Mouse (Mus musculus): ENCODE data around the gene Ccdc58. TPM values are rescaled to one million over a fixed set of nuclear protein-coding genes. Genes with fewer than 3 reads are reported as not detected.
"Not testable (repeated sequence)": the region's sequence is repeated elsewhere in the genome, so short reads cannot be mapped to it uniquely, and the experiment has no call there.

The Ccdc58 gene
- 47.7 and 64.5 TPM in 2 replicates for polyA plus RNA-seq (2016; fragmentation: Nextera tagmentation; extraction: Ambion mirVana)

DNA sequence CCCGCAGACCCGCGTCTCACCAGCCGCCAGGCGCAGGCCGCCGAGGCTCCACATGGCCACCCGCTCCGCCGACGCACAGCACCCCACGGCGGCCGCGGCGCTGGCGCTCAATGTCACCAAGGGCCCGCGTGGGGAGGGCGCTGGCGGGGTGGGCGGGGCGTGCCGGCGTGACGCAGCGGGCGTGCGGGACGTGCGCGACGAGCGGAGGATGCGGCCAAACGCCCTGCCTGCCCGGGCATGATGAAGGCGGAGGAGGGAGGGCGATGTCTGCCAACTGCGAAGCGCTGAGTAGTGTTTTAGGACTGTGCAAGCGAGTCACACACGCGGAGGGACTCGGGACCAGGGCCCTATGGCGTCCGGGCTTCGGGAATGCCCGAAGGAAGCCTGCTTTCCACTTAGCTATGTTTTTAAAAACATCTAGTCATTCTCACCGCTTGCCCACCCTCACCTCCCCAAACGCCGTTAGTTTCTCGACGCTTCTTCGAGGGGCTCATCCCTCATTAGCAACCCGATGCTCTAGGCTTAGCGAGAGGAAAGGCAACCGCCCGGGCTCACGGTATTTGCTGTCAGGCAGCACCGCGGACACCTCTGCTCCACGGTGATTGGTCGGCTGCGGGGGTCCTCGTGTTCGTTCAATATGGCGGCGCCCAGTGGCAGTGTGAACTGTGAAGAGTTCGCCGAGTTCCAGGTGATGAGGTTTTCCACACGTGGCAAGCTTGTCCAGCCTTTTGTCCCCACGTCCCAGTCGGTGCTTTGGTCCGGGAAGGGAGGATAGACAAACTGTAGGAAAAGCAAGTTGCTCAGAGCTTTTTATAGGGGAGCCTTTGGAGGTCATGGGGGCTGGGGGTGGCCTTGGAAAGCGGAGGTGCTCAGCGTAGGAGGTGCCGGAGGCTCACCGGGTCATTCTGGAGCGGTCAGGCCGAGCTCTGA lies at the start of gene Ccdc58, which contains the start of gene Fam162a:
TSS of gene Ccdc58 (plus strand) at position 236 of the 930 bp plus-strand sequence.
TSS of gene Fam162a (minus strand) at position 145 of the 930 bp plus-strand sequence.
- H3K4me2 ChIP-seq (replicated peaks): peak within 1 kb of the TSS; percentile 75
- no peaks in the 10 kb centered on the region for H3K9me3 ChIP-seq
- H3K27ac ChIP-seq: peak within 1 kb of the TSS; percentile 98
- peaks cover 15% of the 10 kb centered on the region for H3K4me1 ChIP-seq
- no peaks in the 10 kb centered on the region for H3K36me3 ChIP-seq
- H3K4me3 ChIP-seq: peak within 1 kb of the TSS; percentile 62
- H3K27me3 ChIP-seq (replicated peaks): no peaks in the 10 kb centered on the region
- peak; percentile 96 for ATAC-seq (ENCODE audit: low FRiP score, low read depth)
- peak within 1 kb of the TSS; percentile 71 for H3K9ac ChIP-seq
- WGBS: under 1% methylated on average over 81 of the region's 81 CpGs

DNA sequence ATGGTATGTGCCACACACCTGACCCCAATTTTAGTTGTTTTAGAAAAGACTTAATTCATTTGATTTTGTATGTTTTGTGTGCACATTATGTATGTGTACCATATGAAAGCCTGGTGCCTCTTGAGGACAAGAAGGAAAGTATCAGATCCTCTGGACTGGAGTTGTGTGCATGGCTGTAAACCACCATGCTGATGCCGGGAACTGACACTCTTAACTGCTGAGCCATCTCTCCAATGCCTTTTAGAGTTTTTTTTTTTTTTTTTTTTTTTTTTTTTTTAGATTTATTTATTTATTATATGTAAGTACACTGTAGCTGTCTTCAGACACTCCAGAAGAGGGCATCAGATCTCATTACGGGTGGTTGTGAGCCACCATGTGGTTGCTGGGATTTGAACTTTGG lies 43.4 kb upstream of the Ccdc58 start:
- H3K4me1 ChIP-seq; H3K9me3 ChIP-seq; H3K27ac ChIP-seq; H3K4me3 ChIP-seq; ATAC-seq (ENCODE audit: low FRiP score, low read depth); H3K27me3 ChIP-seq (replicated peaks); H3K9ac ChIP-seq; H3K4me2 ChIP-seq (replicated peaks): not testable (repeated sequence)
- 92% methylated on average over 1 of the region's 2 CpGs for WGBS
- peaks cover 36% of the 10 kb centered on the region for H3K36me3 ChIP-seq

DNA sequence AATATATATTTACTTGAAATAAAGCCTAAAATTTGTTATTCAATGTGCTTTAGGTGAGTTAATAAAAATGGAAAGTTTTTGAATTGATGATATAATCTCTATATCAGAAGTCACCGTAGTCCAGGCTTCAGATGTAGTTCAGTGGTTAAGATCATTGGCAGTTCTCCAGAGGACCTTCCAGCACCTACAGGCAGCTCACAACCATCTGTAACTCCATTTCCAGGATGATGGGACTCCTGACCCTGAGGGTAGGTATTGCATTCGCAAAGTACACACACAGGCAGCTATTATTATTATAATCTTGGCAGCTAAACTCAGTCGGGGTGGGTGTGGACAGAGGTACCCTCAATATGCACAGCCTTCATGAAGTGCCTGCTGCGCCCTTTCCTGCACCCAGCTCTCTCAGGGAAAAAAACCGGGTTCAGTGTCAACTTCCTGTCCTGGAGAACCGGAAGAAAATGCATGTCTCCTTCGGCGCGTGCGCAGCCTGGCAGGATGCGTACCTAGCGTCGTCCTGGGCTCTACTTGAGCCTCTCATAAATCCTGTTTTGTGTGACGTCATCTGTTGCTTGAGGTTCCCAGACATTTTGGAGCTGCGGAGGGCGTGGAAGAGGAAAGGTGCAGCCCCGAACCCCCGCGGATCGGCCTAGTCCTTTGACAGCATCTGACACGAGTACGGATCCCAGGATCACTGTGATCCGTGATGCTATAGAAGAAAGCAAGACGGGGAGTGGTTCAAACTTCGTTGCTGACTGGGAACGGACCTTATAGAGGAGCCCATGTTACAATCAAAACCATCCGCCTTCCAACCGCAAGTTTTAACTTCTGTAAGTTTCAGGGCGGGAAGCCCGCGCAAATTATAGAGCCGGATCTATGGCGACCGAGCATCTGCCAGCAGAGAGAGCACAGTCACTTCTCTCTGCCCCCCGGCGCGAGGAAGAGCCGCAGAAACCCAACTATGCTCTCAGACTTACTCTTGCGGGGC lies 30.6 kb upstream of the Ccdc58 start, which contains the start of gene Wdr5b:
TSS of gene Wdr5b (plus strand) at position 551 of the 985 bp plus-strand sequence.
- H3K27me3 ChIP-seq (replicated peaks): no peaks in the 10 kb centered on the region
- no peaks in the 10 kb centered on the region for H3K9me3 ChIP-seq
- H3K9ac ChIP-seq: peak within 1 kb of the TSS; percentile 67
- peaks cover 23% of the 10 kb centered on the region for H3K36me3 ChIP-seq
- H3K4me2 ChIP-seq (replicated peaks): peak within 1 kb of the TSS; percentile 71
- peak; percentile 95 for ATAC-seq (ENCODE audit: low FRiP score, low read depth)
- H3K27ac ChIP-seq: no peak within 1 kb of the TSS
- WGBS: 3% methylated on average over 39 of the region's 39 CpGs
- H3K4me3 ChIP-seq: peak within 1 kb of the TSS; percentile 54
- H3K4me1 ChIP-seq: peaks cover 13% of the 10 kb centered on the region

DNA sequence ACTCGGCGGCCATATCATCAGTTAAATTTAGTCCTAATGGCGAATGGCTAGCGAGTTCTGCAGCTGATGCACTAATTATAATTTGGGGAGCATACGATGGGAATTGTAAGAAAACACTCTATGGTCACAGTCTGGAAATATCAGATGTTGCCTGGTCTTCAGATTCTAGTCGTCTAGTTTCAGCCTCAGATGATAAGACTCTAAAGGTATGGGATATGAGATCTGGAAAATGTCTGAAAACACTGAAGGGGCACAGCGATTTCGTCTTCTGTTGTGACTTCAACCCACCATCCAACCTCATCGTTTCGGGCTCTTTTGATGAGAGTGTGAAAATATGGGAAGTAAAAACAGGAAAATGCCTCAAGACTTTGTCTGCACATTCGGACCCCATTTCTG lies 29.9 kb upstream of the Ccdc58 start:
- H3K27me3 ChIP-seq (replicated peaks): no peaks in the 10 kb centered on the region
- 33% methylated on average over 11 of the region's 11 CpGs for WGBS
- no peak for ATAC-seq (ENCODE audit: low FRiP score, low read depth)
- H3K36me3 ChIP-seq: peaks cover 30% of the 10 kb centered on the region
- H3K27ac ChIP-seq: no peak overlapping the region
- H3K4me2 ChIP-seq (replicated peaks): peak overlapping the region; percentile 71
- H3K9ac ChIP-seq: peak overlapping the region; percentile 67
- H3K4me3 ChIP-seq: peak overlapping the region; percentile 54
- peaks cover 13% of the 10 kb centered on the region for H3K4me1 ChIP-seq
- H3K9me3 ChIP-seq: no peaks in the 10 kb centered on the region

DNA sequence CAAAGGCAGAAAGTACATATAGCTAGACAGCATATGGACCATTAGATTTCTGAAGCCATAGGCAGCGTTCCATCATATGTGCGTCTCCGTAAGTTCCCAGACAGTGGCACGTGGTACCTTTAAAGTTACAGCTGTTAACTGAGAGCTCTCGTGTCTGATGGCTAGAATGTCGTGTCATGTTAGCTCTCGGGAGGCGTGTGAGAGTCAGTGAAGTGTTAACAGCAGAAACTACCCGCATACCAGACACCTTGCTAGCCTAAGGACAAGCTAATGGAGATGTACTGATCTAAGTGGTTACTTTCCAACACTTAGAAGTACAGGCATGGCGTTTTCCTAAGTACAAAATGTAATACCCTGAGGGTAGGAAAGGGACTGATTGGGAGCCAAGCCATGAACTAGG lies 28.4 kb upstream of the Ccdc58 start:
- Histone ChIP-seq H3K9ac (no peak overlapping the region), H3K4me3 (no peak overlapping the region), H3K4me1 (peaks cover 13% of the 10 kb centered on the region), H3K4me2 (replicated peaks) (no peak overlapping the region), H3K27me3 (replicated peaks) (no peaks in the 10 kb centered on the region), H3K9me3 (no peaks in the 10 kb centered on the region), H3K27ac (no peak overlapping the region), H3K36me3 (peaks cover 42% of the 10 kb centered on the region)
- 91% methylated on average over 10 of the region's 10 CpGs for WGBS
- ATAC-seq (ENCODE audit: low FRiP score, low read depth): no peak

DNA sequence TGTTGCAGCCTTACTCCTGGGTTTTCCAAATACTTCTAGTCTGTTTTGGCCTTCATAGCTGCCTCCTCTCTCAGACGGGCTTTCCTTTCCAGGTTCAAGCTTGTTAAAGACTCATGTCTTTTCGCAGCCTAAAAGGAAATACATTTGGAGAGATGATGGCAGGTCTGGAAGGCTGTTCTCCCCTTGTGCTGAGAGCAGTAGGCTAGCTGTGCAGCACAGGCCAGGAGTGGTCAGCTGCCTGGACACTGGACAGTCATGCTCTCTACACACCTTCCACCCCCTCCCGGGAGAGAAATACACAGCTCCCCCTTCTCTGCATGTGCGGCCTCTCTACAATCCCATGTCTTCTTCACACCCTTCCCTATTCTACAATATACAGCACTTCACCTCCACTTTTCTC lies 27.5 kb upstream of the Ccdc58 start:
- ATAC-seq (ENCODE audit: low FRiP score, low read depth): no peak
- H3K9ac ChIP-seq: no peak overlapping the region
- 85% methylated on average over 4 of the region's 4 CpGs for WGBS

DNA sequence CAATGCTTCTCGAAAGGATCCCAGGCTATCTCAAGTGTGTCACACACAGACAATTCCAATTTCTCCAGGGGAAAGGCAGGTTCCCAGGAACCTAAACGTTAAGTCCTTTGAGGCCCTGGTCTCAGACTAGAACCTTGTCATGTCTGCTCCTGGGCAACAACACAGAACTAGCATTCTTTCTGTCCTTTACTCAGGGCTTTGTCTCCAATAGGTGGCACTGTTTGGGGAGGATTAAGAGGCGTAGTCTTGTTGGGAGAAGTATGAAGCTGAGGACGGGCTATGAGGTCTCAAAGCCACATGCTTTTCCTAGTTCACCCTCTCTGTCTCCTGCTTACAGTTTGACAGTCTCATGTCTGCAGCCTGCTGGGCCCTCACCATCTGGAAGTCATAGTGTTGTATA lies 23.9 kb upstream of the Ccdc58 start:
- Histone ChIP-seq H3K9ac (no peak overlapping the region), H3K4me3 (no peak overlapping the region), H3K27ac (no peak overlapping the region), H3K4me2 (replicated peaks) (no peak overlapping the region), H3K4me1 (0 out of 2 replicates have a peak, but pooled peaks cover 2% of the 10 kb centered on the region), H3K9me3 (no peaks in the 10 kb centered on the region), H3K36me3 (peaks cover 80% of the 10 kb centered on the region), H3K27me3 (replicated peaks) (no peaks in the 10 kb centered on the region)
- no peak for ATAC-seq (ENCODE audit: low FRiP score, low read depth)
- WGBS: 94% methylated on average over 4 of the region's 4 CpGs

More for the DNA sequence above, 27.5 kb upstream of the Ccdc58 start:
- Histone ChIP-seq H3K4me2 (replicated peaks) (no peak overlapping the region), H3K4me3 (no peak overlapping the region), H3K36me3 (peaks cover 51% of the 10 kb centered on the region), H3K27ac (no peak overlapping the region), H3K27me3 (replicated peaks) (no peaks in the 10 kb centered on the region), H3K9me3 (no peaks in the 10 kb centered on the region), H3K4me1 (peaks cover 13% of the 10 kb centered on the region)

DNA sequence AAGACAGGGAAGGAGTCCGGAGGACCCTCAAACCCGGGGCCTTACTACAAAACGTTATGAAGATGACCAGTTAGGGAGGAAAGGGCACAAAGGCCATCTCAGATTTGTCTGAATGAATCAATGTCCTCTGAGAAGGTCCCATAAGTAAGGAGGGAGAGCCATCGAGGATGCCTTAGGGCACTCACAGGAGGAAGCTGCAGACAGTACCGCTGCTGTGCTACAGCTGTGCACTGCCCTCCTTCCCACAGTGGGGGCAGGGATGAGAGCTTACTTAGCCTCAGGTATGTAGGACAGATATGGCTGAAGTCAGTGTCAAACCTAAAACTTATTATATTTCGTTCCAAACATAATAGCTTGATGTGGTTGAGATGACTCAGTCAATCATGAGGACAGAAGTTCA lies 20.0 kb upstream of the Ccdc58 start:
- H3K4me2 ChIP-seq (replicated peaks): no peak overlapping the region
- WGBS: 89% methylated on average over 6 of the region's 6 CpGs
- H3K27me3 ChIP-seq (replicated peaks): no peaks in the 10 kb centered on the region
- no peak overlapping the region for H3K27ac ChIP-seq
- H3K36me3 ChIP-seq: peaks cover 54% of the 10 kb centered on the region
- no peak overlapping the region for H3K4me3 ChIP-seq
- no peaks in the 10 kb centered on the region for H3K4me1 ChIP-seq
- H3K9ac ChIP-seq: no peak overlapping the region
- no peak for ATAC-seq (ENCODE audit: low FRiP score, low read depth)
- H3K9me3 ChIP-seq: no peaks in the 10 kb centered on the region

DNA sequence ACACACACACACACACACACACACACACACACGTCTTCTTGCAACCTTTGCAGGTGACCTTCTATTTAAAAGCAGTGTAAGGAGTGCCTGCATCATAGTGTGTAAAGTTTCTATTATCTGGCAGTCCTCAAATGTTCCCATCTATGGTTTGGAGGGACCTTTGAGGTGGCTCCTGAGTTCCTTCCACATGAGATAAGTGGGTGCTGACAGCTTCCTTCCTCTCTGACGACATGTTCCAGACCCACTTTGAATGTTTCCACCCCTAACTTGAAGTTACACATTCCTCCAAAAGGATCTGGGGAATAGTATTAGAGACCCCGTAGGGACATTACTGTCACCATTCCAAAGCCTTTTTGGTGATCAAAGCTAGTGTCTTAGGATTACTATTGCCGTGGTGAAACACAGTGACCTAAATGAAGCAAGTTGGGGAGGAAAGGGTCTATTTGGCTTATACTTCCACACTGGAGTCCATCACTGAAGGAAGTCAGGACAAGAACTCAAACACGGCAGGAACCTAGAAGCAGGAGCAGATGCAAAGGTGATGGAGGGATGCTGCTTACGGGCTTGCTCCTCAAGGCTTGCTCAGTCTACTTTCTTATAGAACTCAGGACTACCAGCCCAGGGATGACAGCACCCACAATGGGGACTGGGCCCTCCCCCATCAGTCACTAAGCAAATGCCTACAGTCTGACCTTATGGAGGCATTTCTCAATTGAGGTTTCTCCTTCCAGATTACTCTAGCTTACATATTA lies 17.8 kb upstream of the Ccdc58 start:
- no peak overlapping the region for H3K9ac ChIP-seq
- H3K4me2 ChIP-seq (replicated peaks): no peak overlapping the region
- WGBS: 93% methylated on average over 6 of the region's 6 CpGs
- H3K4me3 ChIP-seq: no peak overlapping the region
- ATAC-seq (ENCODE audit: low FRiP score, low read depth): no peak
- peaks cover 34% of the 10 kb centered on the region for H3K36me3 ChIP-seq
- H3K27ac ChIP-seq: no peak overlapping the region
- no peaks in the 10 kb centered on the region for H3K9me3 ChIP-seq
- no peaks in the 10 kb centered on the region for H3K4me1 ChIP-seq
- H3K27me3 ChIP-seq (replicated peaks): no peaks in the 10 kb centered on the region

DNA sequence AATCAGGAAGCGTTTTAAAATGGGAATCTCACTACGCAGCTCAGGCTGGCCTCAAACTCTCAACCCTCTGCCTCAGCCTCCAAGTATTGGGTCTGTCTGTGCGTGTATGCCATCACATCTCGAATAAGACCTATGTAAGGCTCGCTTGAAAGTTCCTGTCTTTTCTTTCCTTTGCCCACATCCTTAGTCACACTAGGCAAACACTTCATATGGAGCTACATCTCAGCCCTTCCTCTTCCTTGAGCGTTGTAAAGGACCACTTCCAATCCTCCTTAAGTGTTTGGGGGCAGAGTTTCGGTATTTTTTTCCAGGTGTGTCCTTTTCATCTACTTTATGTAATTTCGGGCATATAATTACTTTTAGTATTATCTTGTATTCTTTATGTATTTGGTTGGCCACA lies 16.6 kb upstream of the Ccdc58 start:
- H3K4me2 ChIP-seq (replicated peaks): no peak overlapping the region
- H3K9me3 ChIP-seq: no peaks in the 10 kb centered on the region
- H3K27me3 ChIP-seq (replicated peaks): no peaks in the 10 kb centered on the region
- no peak for ATAC-seq (ENCODE audit: low FRiP score, low read depth)
- no peak overlapping the region for H3K4me3 ChIP-seq
- H3K4me1 ChIP-seq: no peaks in the 10 kb centered on the region
- H3K27ac ChIP-seq: no peak overlapping the region
- H3K9ac ChIP-seq: no peak overlapping the region
- peaks cover 22% of the 10 kb centered on the region for H3K36me3 ChIP-seq
- 96% methylated on average over 8 of the region's 8 CpGs for WGBS

DNA sequence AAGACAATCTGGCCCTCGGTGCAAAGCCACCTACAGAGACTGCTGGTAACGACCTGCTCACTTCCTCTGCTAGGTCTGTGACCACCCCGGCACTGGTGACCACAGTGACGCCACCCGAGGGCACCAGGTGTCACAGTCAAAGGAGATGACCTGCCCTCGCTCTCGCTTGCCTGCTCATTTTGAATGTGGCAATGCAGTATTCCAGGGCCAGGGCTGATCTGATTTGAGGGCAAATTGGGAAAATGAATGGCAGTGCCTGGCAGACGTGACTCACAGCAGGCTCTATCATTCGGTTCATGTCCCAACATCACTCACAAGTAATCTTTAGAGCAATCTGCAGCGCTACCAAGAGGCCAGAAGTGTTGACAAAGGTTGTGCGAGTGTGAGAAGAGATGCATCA lies 15.1 kb upstream of the Ccdc58 start:
- Histone ChIP-seq H3K9me3 (no peaks in the 10 kb centered on the region), H3K4me1 (no peaks in the 10 kb centered on the region), H3K36me3 (peaks cover 9% of the 10 kb centered on the region), H3K9ac (no peak overlapping the region), H3K27me3 (replicated peaks) (no peaks in the 10 kb centered on the region), H3K4me2 (replicated peaks) (no peak overlapping the region), H3K4me3 (no peak overlapping the region), H3K27ac (no peak overlapping the region)
- WGBS: 93% methylated on average over 11 of the region's 11 CpGs
- ATAC-seq (ENCODE audit: low FRiP score, low read depth): no peak

All from neural tube, embryonic 12.5 days (tissue).